Mouse (Mus musculus) heart, embryonic 15.5 days (tissue): ENCODE measurements around the gene Dennd2a. TPM values are rescaled to one million over a fixed set of nuclear protein-coding genes. Genes with fewer than 3 reads are reported as not detected.
"Not testable (repeated sequence)": the region's sequence is repeated elsewhere in the genome, so short reads cannot be mapped to it uniquely, and the experiment has no call there.

Experiments used
- ATAC-seq: fragments of 200-750 bp; cut with Nextera tagmentation; replicated peaks from 2 replicates; pipeline ENCODE4 v1.8.0; 2017; ENCODE audit warnings: low read depth, moderate TSS enrichment; ENCODE audit not compliant: insufficient number of reproducible peaks, insufficient read depth, low FRiP score
- H3K27ac ChIP-seq: fragments of 300-500 bp; sonication (generic); 2 replicates; pipeline ENCODE4 v1.5.1; 2015; ENCODE audit warnings: mild to moderate bottlenecking, inconsistent platforms
- H3K27me3 ChIP-seq: fragments of 300-500 bp; sonication (generic); 2 replicates; pipeline ENCODE4 v1.6.1; 2015; ENCODE audit warnings: inconsistent platforms
- H3K36me3 ChIP-seq: fragments of 300-500 bp; sonication (generic); 2 replicates; pipeline ENCODE4 v1.6.1; 2015; ENCODE audit warnings: mild to moderate bottlenecking, inconsistent platforms
- H3K4me1 ChIP-seq: fragments of 300-500 bp; sonication (generic); replicated peaks from 2 replicates; pipeline ENCODE4 v1.6.1; 2015; ENCODE audit warnings: inconsistent platforms
- H3K4me2 ChIP-seq: fragments of 300-500 bp; sonication (generic); 2 replicates; pipeline ENCODE4 v1.6.1; 2015; ENCODE audit warnings: inconsistent platforms, mild to moderate bottlenecking, moderate library complexity
- H3K4me3 ChIP-seq: fragments of 300-500 bp; sonication (generic); 2 replicates; pipeline ENCODE4 v1.5.1; 2015; ENCODE audit warnings: mild to moderate bottlenecking, inconsistent platforms
- H3K9ac ChIP-seq: fragments of 300-500 bp; sonication (generic); 2 replicates; pipeline ENCODE4 v1.6.1; 2015; ENCODE audit warnings: mild to moderate bottlenecking, inconsistent platforms
- H3K9me3 ChIP-seq: fragments of 300-500 bp; sonication (generic); replicated peaks from 2 replicates; pipeline ENCODE4 v1.6.1; 2016; ENCODE audit warnings: inconsistent platforms
- WGBS: fragments of 180-500 bp; shearing (Covaris S2); methylation state at CpG from one replicate; pipeline ENCODE4 v1.1.7; 2015; ENCODE audit warnings: mixed read lengths; 5-methylcytosine and 5-hydroxymethylcytosine counted together
- polyA plus RNA-seq: library from polyadenylated mRNA; unstranded; fragments of >200 nt; fragmentation: Nextera tagmentation; extraction: Ambion mirVana; gene quantifications from 2 replicates; pipeline ENCODE4 v1.2.1, GENCODE M21; 2015

Dennd2a gene
- polyA plus RNA-seq, 1 experiment from 2014 or later = 11.9 TPM

- ATAC-seq = no peak
- Histone ChIP-seq H3K9ac (no peak overlapping the region), H3K36me3 (no peaks in the 10 kb centered on the region), H3K4me3 (no peak overlapping the region), H3K27me3 (0 out of 2 replicates have a peak, but pooled peaks cover 7% of the 10 kb centered on the region), H3K9me3 (no peaks in the 10 kb centered on the region), H3K4me2 (no peak overlapping the region), H3K27ac (no peak overlapping the region), H3K4me1 (no peaks in the 10 kb centered on the region)
- 69% methylated on average over 4 of the region's 4 CpGs for WGBS
These were observed 130.2 kb downstream of the Dennd2a start for GRCm38 (mm10) chr6:39427276-39428003.

DNA sequence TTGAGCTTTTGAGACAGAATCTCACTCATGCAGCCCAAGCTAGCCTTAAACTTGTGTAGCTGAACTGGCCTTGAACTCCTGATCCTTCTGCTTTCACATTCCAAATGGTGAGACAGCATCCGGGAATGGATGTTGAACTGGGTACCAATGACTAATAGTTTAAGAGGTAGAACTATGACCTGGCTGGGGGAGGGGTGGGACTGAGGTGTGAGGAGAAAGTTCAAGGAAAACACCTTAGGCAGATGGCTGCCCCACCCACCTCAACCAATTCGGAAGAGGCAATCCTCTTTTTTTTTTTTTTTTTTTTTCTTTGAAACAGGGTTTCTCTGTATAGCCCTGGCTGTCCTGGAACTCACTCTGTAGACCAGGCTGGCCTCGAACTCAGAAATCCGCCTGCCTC is 130.9 kb downstream of the Dennd2a start:
- Histone ChIP-seq H3K4me3 (no peak overlapping the region), H3K4me1 (no peaks in the 10 kb centered on the region), H3K27ac (no peak overlapping the region), H3K4me2 (no peak overlapping the region), H3K9ac (no peak overlapping the region), H3K36me3 (no peaks in the 10 kb centered on the region), H3K27me3 (peaks cover 11% of the 10 kb centered on the region; the same call in 1 of the 2 replicates), H3K9me3 (no peaks in the 10 kb centered on the region)
- 87% methylated on average over 4 of the region's 4 CpGs for WGBS
- ATAC-seq = no peak

DNA sequence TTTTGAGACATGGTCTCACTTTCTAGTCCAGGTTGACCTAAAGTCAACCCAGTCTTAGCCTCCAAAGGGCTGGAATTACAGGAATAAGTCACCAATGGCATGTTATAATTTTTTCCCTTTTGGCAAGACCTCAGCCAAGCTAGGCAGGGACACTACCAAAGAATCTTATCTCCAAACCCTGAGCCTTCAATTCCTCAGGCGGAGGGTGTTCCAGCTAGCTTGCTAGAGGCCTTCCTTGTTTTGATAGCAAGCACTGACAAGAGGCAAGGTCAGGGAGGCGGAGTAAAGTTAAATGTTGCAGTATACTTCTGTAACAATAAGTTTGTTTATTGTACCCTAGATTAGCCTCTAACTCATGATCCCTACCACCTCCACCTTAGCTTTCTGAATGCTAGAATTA is 132.5 kb downstream of the Dennd2a start:
- Histone ChIP-seq H3K9ac (no peak overlapping the region), H3K4me2 (no peak overlapping the region), H3K27me3 (peaks cover 22% of the 10 kb centered on the region), H3K36me3 (no peaks in the 10 kb centered on the region), H3K4me1 (no peaks in the 10 kb centered on the region; the same call in 1 of the 2 replicates), H3K4me3 (no peak overlapping the region), H3K27ac (no peak overlapping the region), H3K9me3 (no peaks in the 10 kb centered on the region)
- no peak for ATAC-seq
- 67% methylated on average over 2 of the region's 2 CpGs for WGBS

GRCm38 (mm10) chr6:39423686-39424085 is 134.0 kb downstream of the Dennd2a start:
- 78% methylated on average over 7 of the region's 7 CpGs for WGBS
- no peak for ATAC-seq

GRCm38 (mm10) chr6:39423130-39423551 is 134.5 kb downstream of the Dennd2a start:
- no peak overlapping the region for H3K4me3 ChIP-seq
- ATAC-seq = no peak
- H3K27me3 ChIP-seq = peaks cover 22% of the 10 kb centered on the region
- H3K9me3 ChIP-seq = no peaks in the 10 kb centered on the region
- no peak overlapping the region for H3K9ac ChIP-seq
- no peak overlapping the region for H3K4me2 ChIP-seq
- H3K36me3 ChIP-seq = no peaks in the 10 kb centered on the region
- H3K4me1 ChIP-seq = peaks cover 6% of the 10 kb centered on the region
- WGBS = 43% methylated on average over 6 of the region's 6 CpGs
- no peak overlapping the region for H3K27ac ChIP-seq

More at GRCm38 (mm10) chr6:39423686-39424085, 134.0 kb downstream of the Dennd2a start:
- H3K36me3 ChIP-seq = no peaks in the 10 kb centered on the region
- peaks cover 22% of the 10 kb centered on the region for H3K27me3 ChIP-seq
- no peak overlapping the region for H3K27ac ChIP-seq
- no peak overlapping the region for H3K4me2 ChIP-seq
- H3K9ac ChIP-seq = no peak overlapping the region
- H3K4me1 ChIP-seq = peaks cover 6% of the 10 kb centered on the region
- no peak overlapping the region for H3K4me3 ChIP-seq
- no peaks in the 10 kb centered on the region for H3K9me3 ChIP-seq

DNA sequence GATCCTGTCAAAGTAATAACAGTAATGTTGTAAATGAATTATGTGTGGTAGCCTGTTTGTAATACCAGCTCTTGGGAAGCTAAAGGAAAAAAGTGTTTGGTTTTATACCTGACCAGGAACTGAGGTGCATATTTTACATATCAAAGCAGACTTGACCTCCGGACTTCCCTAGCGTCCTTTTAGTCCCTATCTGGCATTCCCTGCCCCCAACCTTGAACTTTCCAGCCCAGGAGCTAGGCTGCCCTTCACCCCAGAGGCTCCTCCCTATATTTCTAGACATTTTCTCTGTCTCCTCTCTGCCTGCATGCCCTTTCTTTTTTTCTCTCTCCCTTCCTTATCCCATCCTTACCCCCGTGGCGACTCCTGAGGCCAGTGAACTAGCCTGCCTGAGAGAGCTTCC is 136.8 kb downstream of the Dennd2a start:
- ATAC-seq = no peak
- WGBS = 42% methylated on average over 4 of the region's 4 CpGs
- H3K4me2 ChIP-seq = 0 out of 2 replicates have a peak overlapping the region, but pooled peaks have one; percentile 87

DNA sequence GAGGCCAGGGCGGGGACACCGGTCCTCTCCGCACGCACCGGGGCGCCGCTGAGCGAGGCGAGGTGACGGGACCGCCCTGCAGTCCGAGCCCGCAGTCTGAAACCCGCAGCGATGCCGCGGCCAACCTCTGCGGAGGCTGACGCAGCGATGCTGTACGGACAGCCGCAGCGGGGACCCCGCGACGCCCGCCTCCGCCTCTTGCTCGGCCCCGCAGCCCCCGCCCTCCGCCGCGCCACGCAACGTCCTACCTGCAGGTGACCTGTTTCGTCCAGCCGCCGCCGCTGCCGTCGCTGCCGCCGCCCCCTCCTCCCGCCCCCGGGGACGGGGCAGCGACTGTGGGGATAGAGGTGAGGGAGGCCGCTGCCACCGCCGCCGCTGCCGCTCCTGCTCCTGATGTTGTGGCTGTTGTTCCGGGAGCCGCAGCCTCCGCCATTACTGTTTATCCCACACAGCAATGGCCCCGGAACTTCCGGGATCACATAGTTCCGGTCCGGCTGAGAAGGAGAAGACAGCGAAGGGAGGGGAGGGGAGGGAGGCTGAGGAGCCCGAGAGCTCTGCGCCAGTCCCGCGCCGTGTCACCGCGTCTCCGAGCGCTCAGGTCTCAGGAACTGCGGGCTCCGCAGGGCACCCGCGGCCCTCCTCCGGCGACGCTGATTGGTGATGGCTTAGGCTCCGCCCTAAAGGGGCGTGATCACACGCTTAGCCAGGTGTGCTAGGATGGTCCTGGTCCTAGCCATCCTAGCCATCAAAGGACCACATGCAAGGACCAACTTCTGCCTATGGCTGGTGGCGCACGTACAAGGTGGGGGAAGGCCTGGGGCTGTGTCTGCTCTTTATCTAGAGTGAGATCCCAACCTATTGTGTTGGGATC is 137.6 kb downstream of the Dennd2a start, which contains the start of gene Mkrn1:
Mkrn1 (minus strand) TSS at position 612 of the 871 bp plus-strand sequence.
- Histone ChIP-seq H3K27ac (peak within 1 kb of the TSS; percentile 60; the same call in 1 of the 2 replicates), H3K36me3 (no peaks in the 10 kb centered on the region), H3K4me3 (peak within 1 kb of the TSS; percentile 86), H3K9me3 (no peaks in the 10 kb centered on the region), H3K9ac (peak within 1 kb of the TSS; percentile 72), H3K27me3 (peaks cover 30% of the 10 kb centered on the region), H3K4me2 (peak within 1 kb of the TSS; percentile 87), H3K4me1 (peaks cover 6% of the 10 kb centered on the region)
- WGBS = under 1% methylated on average over 45 of the region's 82 CpGs
- peak; percentile 85 for ATAC-seq

More for the DNA sequence above, 136.8 kb downstream of the Dennd2a start:
- H3K27ac ChIP-seq = no peak overlapping the region
- no peaks in the 10 kb centered on the region for H3K9me3 ChIP-seq
- H3K4me1 ChIP-seq = peaks cover 6% of the 10 kb centered on the region
- H3K4me3 ChIP-seq = peak overlapping the region; percentile 86; the same call in 1 of the 2 replicates
- no peak overlapping the region for H3K9ac ChIP-seq
- peaks cover 30% of the 10 kb centered on the region for H3K27me3 ChIP-seq
- no peaks in the 10 kb centered on the region for H3K36me3 ChIP-seq

GRCm38 (mm10) chr6:39419386-39419850 is 138.2 kb downstream of the Dennd2a start:
- 0 out of 2 replicates have a peak overlapping the region, but pooled peaks have one; percentile 60 for H3K27ac ChIP-seq
- no peak for ATAC-seq
- H3K4me3 ChIP-seq = peak overlapping the region; percentile 86
- H3K4me2 ChIP-seq = peak overlapping the region; percentile 87
- H3K9me3 ChIP-seq = no peaks in the 10 kb centered on the region
- peaks cover 30% of the 10 kb centered on the region for H3K27me3 ChIP-seq
- under 1% methylated on average over 43 of the region's 43 CpGs for WGBS
- H3K36me3 ChIP-seq = no peaks in the 10 kb centered on the region
- peaks cover 6% of the 10 kb centered on the region for H3K4me1 ChIP-seq
- H3K9ac ChIP-seq = peak overlapping the region; percentile 72

GRCm38 (mm10) chr6:39416654-39417053 is 141.0 kb downstream of the Dennd2a start:
- not testable (repeated sequence) for ATAC-seq, H3K9me3 ChIP-seq, H3K4me3 ChIP-seq, H3K9ac ChIP-seq, H3K4me2 ChIP-seq, H3K27ac ChIP-seq, H3K4me1 ChIP-seq, H3K36me3 ChIP-seq
- H3K27me3 ChIP-seq = peaks cover 18% of the 10 kb centered on the region

GRCm38 (mm10) chr6:39415762-39416161 is 141.9 kb downstream of the Dennd2a start:
- 47% methylated on average over 3 of the region's 5 CpGs for WGBS
- no peak overlapping the region for H3K4me2 ChIP-seq
- H3K4me3 ChIP-seq = no peak overlapping the region
- no peak overlapping the region for H3K27ac ChIP-seq
- H3K4me1 ChIP-seq = peaks cover 6% of the 10 kb centered on the region
- no peak overlapping the region for H3K9ac ChIP-seq
- no peaks in the 10 kb centered on the region for H3K9me3 ChIP-seq
- no peak for ATAC-seq
- peaks cover 11% of the 10 kb centered on the region for H3K27me3 ChIP-seq
- H3K36me3 ChIP-seq = no peaks in the 10 kb centered on the region

DNA sequence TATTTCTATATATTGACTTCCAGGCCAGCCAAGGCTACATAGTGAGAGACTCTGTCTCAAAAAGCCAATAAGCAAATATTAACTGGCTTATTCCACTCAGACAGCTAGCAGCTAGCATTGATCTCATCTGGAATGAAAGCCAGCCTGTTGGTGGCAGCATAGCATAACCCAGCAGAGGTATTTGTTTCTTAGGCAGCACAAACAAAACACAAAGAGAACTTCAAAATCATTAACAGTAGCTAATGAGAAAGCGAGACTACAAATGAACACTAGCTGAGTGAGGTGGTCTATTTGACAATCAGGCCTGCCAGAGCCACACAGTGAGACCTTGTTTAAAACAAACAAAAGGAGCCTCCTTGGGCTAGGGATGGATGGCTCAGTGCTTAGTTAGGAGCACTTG is 143.6 kb downstream of the Dennd2a start:
- peaks cover 4% of the 10 kb centered on the region for H3K4me1 ChIP-seq
- no peak overlapping the region for H3K4me2 ChIP-seq
- H3K27ac ChIP-seq = no peak overlapping the region
- no peak for ATAC-seq
- no peak overlapping the region for H3K9ac ChIP-seq
- H3K9me3 ChIP-seq = no peaks in the 10 kb centered on the region
- H3K27me3 ChIP-seq = peaks cover 8% of the 10 kb centered on the region; the same call in 1 of the 2 replicates
- H3K36me3 ChIP-seq = no peaks in the 10 kb centered on the region; the same call in 1 of the 2 replicates
- H3K4me3 ChIP-seq = no peak overlapping the region
- WGBS = 95% methylated on average over 1 of the region's 1 CpGs
